Mouse (Mus musculus) C2C12 (cell line): ENCODE measurements around the gene Rpl39.

Experiments used
- CEBPB ChIP-seq: IDR thresholded peaks from one replicate; pipeline ENCODE4 v1.6.1; 2011; ENCODE audit warnings: low read depth, mild to moderate bottlenecking, control low read depth, moderate library complexity
- CTCF ChIP-seq: IDR thresholded peaks from one replicate; pipeline ENCODE4 v1.5.1; 2011; ENCODE audit not compliant: control insufficient read depth, insufficient read depth, insufficient read length
- MAX ChIP-seq: IDR thresholded peaks from one replicate; pipeline ENCODE4 v1.6.1; 2011; ENCODE audit warnings: mild to moderate bottlenecking, control low read depth
- MYOD1 ChIP-seq: IDR thresholded peaks from one replicate; pipeline ENCODE4 v1.6.1; 2011; ENCODE audit warnings: low read depth; ENCODE audit not compliant: control insufficient read depth, insufficient read length
- MYOG ChIP-seq: IDR thresholded peaks from one replicate; pipeline ENCODE4 v1.6.1; 2011; ENCODE audit not compliant: control insufficient read depth, insufficient read length; ENCODE audit errors: extremely low read depth

DNA sequence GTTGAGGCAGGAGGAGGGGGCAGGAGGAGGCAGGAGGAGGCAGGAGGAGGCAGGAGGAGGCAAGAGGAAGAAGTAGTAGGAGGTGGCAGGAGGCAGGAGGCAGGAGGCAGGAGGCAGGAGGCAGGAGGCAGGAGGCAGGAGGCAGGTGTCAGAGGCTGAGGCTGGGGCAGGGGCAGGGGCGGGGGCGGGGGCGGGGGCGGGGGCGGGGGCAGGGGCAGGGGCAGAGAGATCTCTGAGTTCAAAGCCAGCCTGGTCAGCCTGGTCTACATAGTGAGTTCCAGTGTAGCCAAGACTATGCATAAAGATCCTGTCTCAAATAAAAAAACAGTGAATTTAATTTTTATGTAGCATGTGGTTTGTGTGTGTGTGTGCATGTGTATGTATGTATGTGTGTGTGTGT is 31.9 kb upstream of the Rpl39 start:
- TF ChIP-seq CTCF (no peak), MYOG (no peak), MYOD1 (no peak), CEBPB (no peak), MAX (no peak)
